Mouse (Mus musculus) megakaryocyte, embryonic 14.5 days (primary cell): ENCODE measurements around the gene Kif5c.

Experiments used
- FLI1 ChIP-seq: IDR thresholded peaks from 2 replicates; pipeline ENCODE4 v1.6.1; 2012; ENCODE audit warnings: low read length, inconsistent platforms, mixed read lengths
- GATA1 ChIP-seq: IDR thresholded peaks from 3 replicates; pipeline ENCODE4 v1.6.1; 2012; ENCODE audit warnings: mixed read lengths, low read length, inconsistent platforms, borderline replicate concordance

- TF ChIP-seq GATA1: no peak
- no peak for TF ChIP-seq FLI1
These were observed 190.4 kb downstream of the Kif5c start for GRCm38 (mm10) chr2:49809496-49809895.
